Mouse (Mus musculus) kidney, postnatal 14 days (tissue): ENCODE measurements at regions not wholly inside any gene's neighbourhood (a gene's known extent, or its start where the extent isn't known, plus 50 kb on each side); places are given as distances from the start of the nearest gene placed in this dataset.

Experiments
- DNase-seq: peaks from one replicate; pipeline ENCODE4 v3.0.0; 2022; ENCODE audit warnings: mixed read lengths

DNA sequence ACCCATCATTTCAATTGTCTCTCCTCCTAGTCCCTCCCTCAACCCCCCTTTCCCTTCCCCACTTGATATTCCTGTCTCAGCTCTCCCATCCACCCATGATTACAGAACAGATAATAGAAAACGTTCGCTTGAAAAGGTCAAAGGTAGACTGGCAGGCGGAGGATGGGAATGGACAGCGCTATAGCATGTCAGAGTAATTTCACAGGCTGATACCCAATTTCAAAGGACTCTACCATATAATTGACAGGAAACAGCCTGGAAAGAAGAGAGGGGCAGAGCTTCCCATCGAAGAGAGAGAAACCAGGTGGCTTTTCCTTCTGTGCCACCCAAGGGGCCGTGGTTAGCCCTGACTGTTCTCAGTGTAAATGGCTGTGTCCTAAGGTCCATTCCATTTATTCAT is 140.2 kb upstream of the Atxn1 start:
- DNase-seq = no peak

DNA sequence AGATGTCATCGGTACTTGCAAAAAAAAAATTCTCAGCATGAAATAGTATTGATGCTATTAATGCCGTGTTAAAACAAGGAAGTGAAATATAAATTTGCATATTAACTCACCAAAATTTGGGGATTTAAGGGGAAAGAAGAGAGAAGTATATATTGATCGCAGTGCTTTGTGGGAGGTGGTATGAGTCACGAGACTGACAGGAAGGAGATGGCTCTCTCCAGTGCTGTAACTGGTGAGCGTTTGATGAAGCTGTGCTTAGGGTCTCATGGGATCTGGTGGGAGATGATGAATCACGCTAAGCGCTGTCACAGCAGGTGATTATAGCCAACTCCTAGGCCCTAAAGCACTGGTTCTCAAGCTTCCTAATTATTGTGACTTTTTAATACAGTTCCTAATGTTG is 133.8 kb upstream of the Atxn1 start:
- DNase-seq = no peak

DNA sequence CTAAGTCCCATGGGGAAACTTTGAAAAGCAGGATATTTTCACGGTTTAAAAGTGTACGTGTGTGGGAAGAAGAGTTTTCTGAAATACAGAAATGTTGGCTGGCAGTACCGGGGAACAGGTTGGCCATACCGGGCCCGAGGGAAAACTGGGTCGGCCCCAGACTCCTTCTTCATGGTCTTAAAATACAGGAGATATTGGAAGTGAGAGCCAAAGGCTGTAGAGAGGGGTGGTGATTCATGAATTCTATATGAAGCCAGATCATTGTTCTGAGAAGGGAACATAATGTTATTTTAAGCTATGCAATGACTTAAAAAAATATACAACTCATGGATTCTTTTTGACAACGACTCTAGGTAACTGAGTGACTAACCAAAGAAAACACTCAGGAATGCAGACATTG is 133.3 kb upstream of the Atxn1 start:
- DNase-seq = no peak

DNA sequence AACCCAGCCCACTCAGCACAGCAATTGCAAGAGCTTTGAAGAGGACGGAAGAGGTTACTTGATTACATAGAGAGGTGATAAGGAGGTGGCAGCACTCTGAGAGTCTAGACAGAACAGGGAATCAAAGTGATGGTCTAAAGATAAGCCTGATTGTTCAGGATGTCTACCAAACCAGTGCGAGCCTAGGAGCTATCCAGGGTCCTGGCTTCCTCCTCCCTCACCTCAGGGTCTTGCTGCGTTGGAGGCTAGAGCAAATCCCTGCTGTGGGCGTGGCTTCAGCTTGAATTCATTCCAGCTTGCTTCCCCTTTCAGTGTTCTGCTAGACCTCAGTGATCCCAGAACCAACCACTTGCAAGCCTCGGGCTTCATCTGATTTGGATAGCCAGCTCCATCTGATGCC is 132.2 kb upstream of the Atxn1 start:
- DNase-seq = peak; percentile 39

DNA sequence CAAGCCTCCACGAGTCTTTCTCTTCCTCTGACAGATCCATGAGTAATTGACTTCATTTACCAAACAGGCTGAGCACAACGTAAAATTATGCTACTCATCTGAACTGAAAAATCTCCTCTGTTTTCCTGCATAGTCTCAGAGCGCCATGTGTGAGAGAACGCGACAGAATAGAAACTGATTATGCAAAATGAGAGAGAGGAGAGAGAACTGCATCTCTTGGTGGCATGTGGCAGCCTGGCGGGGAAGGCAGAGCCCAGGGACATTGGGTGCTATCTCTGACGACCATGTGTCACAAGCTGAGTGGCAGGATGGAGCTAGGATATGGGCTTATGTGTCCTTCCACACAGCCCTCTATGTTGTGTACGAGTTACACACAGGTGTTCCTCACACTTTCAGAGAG is 131.6 kb upstream of the Atxn1 start:
- DNase-seq = no peak

DNA sequence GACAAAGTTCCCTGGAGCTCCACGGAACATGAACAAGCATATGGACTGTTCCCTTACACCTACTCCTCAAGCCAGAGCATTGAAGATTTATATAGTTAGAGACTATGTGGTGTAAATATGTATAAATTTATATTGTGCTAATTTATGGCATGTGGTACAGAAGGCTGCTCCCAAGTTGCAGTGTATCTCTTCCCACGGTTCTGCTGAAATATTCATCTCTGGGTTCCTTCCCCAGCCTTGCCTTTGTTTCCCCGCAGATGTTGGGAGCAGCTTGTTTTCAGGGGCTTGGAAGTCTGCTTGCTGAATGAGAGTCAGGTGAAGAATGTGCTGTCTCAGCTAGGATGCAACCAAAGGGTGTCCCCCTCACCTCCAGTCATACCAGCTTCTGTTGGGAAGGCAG is 128.0 kb upstream of the Atxn1 start:
- DNase-seq = no peak

DNA sequence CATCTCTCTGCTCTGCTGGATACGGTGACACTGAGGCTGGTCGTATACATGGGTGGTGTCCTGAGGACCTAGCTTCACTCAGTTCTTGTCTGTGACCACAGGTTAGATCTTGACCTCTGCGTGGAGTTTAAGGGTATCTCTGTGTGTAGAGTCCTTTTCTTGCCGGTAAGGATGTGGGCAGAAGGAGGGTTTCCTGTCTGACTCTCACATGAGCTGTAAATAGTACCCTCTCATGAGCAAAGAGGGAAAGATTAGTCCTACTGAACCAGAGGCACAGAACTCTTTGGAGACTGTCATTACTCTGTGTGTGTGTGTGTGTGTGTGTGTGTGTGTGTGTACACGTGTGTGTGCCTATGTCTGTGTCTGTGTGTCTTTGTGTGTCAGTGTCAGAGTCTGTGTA is 126.3 kb upstream of the Atxn1 start:
- no peak for DNase-seq

DNA sequence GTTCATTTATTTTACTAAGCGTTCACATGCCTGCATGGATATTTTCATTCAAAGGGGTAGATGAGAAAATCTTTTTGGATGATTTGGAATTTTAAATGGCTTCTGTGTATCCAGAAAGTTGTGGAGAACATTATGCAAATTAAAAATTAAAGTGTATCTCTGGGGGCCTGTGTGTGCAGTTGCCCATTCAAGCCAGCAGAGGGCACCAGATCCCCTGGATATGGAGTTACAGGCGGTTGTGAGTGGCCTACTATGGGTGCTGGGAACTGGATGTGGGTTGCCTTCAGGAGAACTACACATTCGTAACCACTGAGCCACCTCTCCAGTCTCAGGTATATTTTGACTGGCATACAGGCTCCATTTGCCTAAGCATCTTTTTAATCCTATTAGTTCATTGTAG is 123.4 kb upstream of the Atxn1 start:
- no peak for DNase-seq

DNA sequence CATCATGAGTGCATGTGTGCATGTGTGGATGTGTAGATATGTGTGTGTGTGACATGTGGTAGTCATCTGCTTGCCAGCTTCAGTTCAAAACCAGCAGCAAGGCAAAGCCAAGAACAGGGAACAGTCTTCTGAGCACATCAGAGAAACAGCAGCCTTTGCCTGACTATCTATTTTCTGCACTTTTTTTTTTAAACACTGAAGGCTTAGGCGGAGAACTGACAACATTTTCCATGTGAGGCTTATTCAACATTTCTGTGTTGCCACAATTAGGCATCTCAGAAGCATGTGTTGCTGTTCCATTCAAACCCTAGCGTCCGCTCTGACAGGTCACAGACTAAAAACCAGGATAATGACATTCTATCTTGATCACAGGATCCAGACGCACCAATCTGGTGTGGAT is 122.9 kb upstream of the Atxn1 start:
- DNase-seq = no peak

DNA sequence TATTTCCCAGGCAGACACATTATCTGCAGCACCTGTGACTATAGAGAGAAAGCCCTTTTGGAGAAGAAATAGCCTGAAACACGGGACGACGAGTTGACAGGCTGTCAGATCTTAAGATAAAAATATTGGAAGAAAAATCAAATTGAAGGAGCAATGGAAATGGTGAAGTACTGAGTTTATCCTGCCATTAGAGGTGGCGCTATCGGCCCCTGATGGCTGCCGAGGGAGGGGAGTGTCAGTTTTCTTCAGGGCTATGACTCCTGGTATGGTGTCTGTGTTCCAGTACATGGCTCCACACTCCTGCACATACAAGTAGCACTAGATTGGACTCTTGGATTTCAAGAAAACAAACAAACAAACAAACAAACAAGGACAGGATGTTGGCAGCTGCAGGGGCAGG is 112.1 kb upstream of the Atxn1 start:
- DNase-seq = no peak

DNA sequence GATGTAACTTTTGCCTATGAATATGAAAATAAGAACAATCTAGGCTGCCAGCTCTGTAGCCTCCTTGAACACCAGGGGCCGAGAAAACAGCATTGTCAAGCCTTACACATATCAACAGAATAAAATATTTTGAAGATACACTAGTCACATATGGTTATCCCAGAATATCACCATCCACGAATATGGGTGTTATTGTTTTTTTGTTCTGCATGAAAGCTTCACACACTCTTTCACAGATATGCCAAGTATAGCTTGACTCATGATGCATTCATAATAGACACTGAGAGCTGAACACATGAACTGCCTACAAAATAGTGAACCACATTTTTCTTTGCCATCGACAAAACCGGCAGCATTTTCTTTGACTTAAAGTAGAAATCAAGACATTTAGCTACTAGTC is 106.9 kb upstream of the Atxn1 start:
- no peak for DNase-seq

DNA sequence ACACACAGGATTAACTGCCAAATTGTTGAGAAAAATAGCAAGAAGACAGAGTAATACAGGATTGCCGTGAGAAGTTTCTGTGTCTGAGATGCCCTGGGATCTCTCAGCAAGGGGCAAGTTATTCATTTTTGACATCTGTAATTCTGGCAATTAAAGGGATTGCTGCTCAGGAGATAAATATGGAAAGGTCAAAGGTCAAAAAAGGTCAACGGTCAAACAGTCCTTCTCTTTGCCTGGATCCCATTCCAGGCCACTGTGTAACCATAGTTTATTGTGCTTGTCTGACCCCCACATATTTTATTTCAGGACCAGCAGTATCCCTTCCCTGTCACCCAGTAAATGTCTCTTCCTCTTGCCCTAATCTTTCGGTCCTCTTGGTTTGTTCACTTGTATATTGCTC is 104.8 kb upstream of the Atxn1 start:
- DNase-seq = peak; percentile 11

DNA sequence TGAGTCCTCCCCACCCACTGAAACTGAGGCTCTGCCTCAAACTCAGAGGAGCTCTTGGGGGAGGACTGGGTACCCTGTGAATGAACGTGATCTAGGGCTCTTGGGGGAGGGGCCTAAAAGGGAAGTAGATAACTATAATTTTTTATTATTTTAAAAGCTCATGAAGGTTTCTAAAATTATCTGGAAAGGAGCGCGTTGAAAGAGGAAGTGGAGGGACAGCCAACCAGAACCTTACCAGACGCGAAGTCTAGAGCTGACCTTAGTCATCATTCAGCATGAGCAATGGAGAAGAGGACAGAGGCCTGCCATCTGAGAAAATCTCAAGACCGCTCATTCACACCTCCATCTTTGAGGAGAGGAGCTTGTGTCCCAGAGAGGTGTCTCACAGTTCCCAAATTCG is 98.0 kb upstream of the Atxn1 start:
- no peak for DNase-seq

DNA sequence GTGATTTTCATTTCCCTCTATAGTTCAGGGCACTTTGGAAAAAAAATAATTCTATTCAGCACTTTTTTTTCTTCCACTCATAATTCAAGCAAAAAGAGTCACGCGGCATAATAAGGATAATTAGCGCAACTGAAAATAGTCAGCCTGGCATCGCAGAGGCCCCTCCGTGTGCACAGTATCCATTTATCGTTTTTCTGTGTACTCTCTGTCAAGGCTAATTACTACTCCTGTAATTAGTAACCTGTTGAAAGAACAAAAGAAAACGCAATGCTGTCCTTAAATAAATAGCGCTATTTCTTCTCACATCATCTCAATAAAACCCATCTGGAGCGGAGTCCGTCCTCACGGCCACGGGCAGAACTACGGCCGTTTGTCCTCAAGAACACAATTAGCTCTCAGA is 95.1 kb upstream of the Atxn1 start:
- no peak for DNase-seq

DNA sequence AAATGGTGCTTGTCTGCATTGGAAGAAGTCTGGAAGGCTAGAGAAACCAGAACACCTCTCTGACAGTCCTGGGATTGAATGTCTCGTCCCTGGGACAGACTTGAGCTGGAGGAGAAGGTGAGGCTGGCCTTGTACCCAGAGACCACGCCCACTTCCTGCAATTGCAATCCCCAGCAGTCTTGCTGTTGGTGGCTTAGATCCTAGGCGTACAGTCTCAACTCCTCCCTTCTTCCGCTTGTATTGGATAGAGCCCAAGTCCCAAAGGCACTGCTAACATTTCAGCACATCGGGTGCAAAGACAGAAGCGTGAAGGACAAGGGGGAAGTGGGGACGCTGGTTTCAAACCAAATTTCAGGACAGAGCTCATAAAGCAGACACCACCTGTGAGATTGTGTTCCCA is 94.1 kb upstream of the Atxn1 start:
- peak; percentile 35 for DNase-seq

DNA sequence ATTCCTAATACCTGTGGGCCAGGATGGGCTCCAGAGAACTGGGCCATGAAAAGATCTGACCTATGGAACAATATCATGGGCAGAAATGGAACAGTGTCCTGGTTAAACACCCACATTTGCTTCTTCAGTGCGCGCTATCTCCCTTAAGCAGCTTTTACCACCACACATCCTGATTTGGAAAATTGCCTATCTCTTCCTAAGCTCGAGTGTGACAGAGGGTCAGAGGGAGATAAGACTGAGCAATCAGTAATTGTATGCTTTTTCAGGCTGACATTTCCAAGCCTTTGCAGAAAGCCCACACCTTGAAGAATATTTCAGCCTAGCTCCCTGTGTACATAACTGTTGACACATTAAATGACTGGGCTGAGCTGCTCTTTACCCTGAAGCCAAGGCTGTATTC is 93.5 kb upstream of the Atxn1 start:
- DNase-seq = no peak

DNA sequence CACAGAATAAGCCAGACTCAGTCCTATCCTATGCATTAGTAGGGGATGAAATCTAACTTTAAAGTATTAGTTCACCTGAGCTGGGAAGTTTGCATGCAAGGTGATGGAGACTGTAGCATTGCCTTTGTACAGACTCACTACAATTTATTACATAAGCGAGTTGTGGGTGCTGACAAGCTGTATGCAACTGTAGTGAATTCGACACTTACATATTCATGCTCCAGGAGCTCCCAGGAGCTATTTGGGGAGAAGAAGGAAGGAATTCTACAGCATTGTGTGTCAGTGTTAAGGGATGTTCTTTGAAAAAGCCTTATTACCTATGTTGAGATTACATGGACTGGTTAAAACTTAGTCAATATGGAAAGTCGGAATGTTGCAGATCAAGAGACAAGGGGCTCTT is 90.6 kb upstream of the Atxn1 start:
- no peak for DNase-seq

DNA sequence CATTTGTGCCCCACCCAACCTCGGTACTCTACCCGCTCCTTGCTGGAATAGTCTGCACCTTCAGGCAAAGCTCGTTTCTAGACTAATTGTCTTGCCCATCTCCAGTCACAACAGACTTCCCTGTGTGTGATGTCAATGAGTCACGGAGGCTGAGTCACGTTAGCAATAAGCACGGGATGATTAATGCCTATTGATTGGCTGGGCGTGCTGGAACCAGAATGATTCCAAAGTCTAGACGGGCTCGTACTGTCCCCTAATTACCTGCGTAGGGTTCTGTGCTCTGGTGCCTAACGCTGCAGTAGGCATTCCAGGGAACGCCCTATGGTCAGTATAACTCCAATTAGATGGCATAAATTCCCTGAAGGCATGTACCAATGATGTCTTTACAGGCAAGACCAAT is 78.8 kb upstream of the Atxn1 start:
- no peak for DNase-seq

DNA sequence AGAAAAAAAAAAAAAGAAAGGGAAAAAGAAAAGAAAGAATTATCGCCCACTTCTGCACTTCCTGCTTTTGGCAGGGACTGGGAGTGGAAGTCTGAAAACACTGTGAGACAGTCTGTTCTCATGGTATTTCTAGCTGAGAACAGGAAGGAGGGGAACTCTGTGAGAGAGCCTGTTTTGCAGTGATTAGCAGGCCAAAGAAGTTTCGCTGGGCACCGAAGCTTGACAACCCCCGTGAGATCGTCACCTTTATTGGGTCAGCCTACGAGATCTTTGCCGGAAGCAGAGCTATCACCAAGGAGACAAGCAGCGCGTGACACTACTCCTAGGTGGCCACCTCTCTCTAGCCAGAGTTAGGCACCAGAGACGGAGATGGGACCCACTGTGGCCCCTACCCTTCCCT is 78.2 kb upstream of the Atxn1 start:
- DNase-seq = peak; percentile 23

DNA sequence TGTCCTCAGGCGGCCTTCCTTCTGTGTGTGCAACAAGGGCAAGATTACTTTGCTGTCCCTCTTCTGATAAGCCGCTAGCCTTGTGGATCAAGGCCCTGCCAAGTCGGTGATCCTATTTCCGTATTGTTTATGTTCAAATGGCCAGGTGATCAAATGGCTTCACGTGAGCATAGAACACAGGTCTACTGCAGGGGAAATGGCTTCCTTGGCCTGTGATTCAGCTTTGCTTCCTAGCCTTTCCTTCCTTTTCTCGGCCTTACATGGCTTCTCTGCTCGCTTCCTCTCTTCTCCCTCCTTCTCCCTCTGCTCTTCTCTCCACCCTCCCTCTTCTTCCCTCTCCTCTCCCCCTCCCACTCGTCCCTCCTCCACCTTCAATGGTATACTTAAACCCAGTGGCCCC is 77.4 kb upstream of the Atxn1 start:
- DNase-seq = no peak

DNA sequence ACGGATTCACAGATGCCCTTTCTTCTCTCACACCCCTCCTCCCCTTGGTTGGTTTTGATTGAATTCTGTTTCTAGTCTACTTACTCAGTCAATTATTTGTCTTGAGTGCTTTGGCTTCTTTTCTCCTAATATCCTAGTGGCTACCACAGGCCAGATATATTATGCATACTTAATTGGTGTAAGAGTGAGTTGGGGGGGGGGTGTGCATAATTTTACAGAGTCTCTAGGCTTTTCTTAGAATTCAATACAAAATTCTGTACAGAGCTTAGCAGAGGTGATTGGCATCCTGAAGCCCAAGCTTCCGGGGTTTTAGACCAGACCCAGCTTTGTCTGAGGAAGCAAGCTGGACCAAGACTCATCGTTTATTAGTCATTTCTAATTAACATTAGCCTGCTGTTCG is 76.7 kb upstream of the Atxn1 start:
- no peak for DNase-seq

DNA sequence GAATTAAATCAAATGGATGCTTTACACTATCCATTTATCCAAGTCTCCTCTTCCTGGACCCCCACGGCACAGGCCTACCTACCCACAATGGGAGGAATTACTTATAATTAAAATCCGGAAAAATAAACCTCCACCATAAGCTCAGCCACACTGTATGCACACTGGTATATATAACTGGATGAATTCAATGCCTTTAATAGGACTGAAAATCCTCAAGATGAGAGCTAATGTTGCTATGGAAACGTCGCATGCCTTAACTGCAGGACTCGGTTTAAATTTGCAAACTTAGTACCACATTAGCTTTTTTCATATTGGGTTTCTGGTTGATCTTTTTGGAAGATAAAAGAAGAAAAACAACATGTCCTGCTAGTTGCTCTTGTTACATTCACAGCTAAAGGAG is 75.3 kb upstream of the Atxn1 start:
- no peak for DNase-seq

DNA sequence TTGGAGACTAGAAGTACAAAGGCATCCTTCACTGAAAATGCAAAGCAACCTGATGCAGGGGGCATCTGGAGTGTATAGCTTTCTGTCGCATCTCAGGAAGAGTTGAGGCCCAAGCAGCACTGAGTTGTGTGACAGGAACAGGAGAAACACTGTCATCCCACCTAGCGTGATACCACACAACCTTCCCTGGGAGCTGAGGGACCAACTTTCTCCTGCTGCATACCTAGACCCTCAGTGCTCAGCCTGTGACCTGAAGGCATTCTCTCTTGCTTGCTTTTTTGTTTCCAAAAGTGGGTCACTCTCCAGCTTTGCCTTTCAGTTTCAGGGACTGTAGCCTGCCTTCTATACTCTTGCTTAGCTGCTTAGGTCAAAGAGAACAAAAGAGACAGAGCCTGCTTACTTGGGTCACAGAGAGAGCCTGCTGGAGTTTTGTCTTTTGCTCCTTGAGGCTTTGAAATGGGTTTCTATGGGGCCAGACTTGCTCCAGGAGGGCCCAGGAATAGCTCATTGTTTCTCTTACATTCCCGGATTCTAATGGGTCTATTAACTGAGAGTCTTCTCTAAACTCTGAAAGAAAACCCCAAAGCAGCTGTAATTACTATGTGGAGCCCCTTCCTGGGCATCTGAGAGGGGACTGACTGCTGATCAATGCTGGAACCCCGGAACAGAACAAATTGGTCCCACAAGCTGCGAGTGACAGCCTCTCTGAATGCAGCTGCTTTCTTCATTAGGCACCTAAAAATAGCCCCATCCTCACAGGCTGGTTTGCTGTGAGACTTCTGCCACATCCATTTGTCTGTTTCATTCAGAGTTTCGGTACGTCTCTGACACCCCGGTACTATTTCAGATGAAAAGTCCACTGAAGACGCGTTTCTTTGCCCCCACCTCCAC is 73.9 kb upstream of the Atxn1 start:
- DNase-seq = no peak

DNA sequence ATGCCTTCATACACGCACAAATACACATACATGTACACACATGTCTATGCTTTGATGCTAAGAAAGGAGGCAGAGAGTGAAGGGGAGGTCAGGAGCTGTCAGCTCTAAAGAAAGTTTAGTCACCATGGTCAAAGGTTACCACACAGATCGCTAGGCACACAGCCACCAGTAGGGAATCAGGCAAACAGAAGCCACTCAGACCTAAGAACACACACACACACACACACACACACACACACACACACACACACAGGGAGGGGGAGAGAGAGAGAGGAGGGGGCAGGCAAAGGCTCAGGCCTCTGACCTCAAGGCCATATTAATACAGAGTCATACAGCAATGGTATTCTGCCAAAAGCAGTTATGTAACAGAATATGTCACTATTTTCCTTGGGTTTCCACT is 67.5 kb upstream of the Atxn1 start:
- DNase-seq = peak; percentile 34

DNA sequence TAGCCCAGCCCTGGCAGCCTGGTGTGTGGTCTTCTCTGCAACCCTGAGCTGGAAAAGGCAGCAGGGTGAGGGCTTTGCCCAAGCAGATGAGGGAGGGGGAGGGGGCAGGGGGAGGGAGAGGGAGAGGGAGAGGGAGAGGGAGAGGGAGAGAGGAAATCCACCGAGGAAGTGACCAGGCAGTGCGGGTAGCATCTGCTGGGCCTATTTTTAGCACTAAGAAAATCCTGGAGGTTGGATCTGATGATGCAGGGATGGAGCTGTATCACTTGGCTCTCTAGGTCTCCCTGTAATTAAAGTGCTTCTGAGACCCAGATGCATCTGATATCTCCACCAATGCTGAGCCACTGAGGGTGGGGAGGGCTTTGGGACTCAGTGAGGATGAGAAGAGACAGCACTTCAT is 61.2 kb upstream of the Atxn1 start:
- no peak for DNase-seq
